Mouse (Mus musculus) forebrain, embryonic 14.5 days (tissue): Measurements from ENCODE around the gene Gm4952. TPM values are rescaled to one million over a fixed set of nuclear protein-coding genes. Genes with fewer than 3 reads are reported as not detected.

Experiments used
- ATAC-seq: fragments of 200-750 bp; cut with Nextera tagmentation; 2 replicates; pipeline ENCODE4 v1.8.0; 2017; ENCODE audit warnings: mild to moderate bottlenecking, moderate library complexity
- DNase-seq: peaks from one replicate; pipeline ENCODE4 v3.0.0-alpha.2; 2015; ENCODE audit warnings: low spot score
- H3K27ac ChIP-seq: fragments of 300-500 bp; sonication (generic); 2 replicates; pipeline ENCODE4 v1.5.1; 2014; ENCODE audit warnings: low read depth, mild to moderate bottlenecking, control low read depth, low read length, moderate library complexity
- H3K27me3 ChIP-seq: fragments of 300-500 bp; sonication (generic); replicated peaks from 2 replicates; pipeline ENCODE4 v1.6.1; 2014; ENCODE audit warnings: low read length, control low read depth, mixed read lengths; ENCODE audit not compliant: control insufficient read depth, insufficient read depth
- H3K36me3 ChIP-seq: fragments of 300-500 bp; sonication (generic); 2 replicates; pipeline ENCODE4 v1.6.1; 2014; ENCODE audit warnings: low read length, control low read depth; ENCODE audit not compliant: control insufficient read depth, insufficient read depth
- H3K4me1 ChIP-seq: fragments of 300-500 bp; sonication (generic); 2 replicates; pipeline ENCODE4 v1.6.1; 2014; ENCODE audit warnings: antibody characterized with exemption, low read length, control low read depth; ENCODE audit not compliant: control insufficient read depth, insufficient read depth
- H3K4me2 ChIP-seq: fragments of 300-500 bp; sonication (generic); 2 replicates; pipeline ENCODE4 v1.6.1; 2014; ENCODE audit warnings: mild to moderate bottlenecking, control low read depth, low read length
- H3K4me3 ChIP-seq: fragments of 300-500 bp; sonication (generic); 2 replicates; pipeline ENCODE4 v1.5.1; 2014; ENCODE audit warnings: low read depth, low read length, control low read depth
- H3K9ac ChIP-seq: fragments of 300-500 bp; sonication (generic); 2 replicates; pipeline ENCODE4 v1.6.1; 2014; ENCODE audit warnings: mild to moderate bottlenecking, low read length, control low read depth, moderate library complexity
- H3K9me3 ChIP-seq: fragments of 300-500 bp; sonication (generic); replicated peaks from 2 replicates; pipeline ENCODE4 v1.6.1; 2016; ENCODE audit warnings: low read length, control low read depth, mixed read lengths; ENCODE audit not compliant: control insufficient read depth
- WGBS: fragments of 180-500 bp; shearing (Covaris S2); extraction: QIAGEN DNeasy Blood & Tissue Kit; methylation state at CpG from one replicate; pipeline ENCODE4 v1.1.7; 2014; 5-methylcytosine and 5-hydroxymethylcytosine counted together
- polyA plus RNA-seq: library from polyadenylated mRNA; unstranded; fragments of >200 nt; fragmentation: Nextera tagmentation; extraction: Ambion mirVana; gene quantifications from 2 replicates; pipeline ENCODE4 v1.2.1, GENCODE M21; 2014

Gm4952 gene
- polyA plus RNA-seq, 1 experiment from 2014 or later, result not detected

- WGBS, result 5% methylated on average over 14 of the region's 14 CpGs
- no peaks in the 10 kb centered on the region for H3K9me3 ChIP-seq
- peak; percentile 100 for ATAC-seq
- 0 out of 2 replicates have a peak, but pooled peaks cover 4% of the 10 kb centered on the region for H3K4me1 ChIP-seq
- peak overlapping the region; percentile 35 for H3K9ac ChIP-seq
- no peak overlapping the region for H3K27ac ChIP-seq
- H3K27me3 ChIP-seq, result no peaks in the 10 kb centered on the region
- peak overlapping the region; percentile 54 for H3K4me2 ChIP-seq
- H3K36me3 ChIP-seq, result no peaks in the 10 kb centered on the region
- DNase-seq, result peak; percentile 94
- H3K4me3 ChIP-seq, result peak overlapping the region; percentile 28
Measured at GRCm38 (mm10) chr19:12573266-12574011, 26.3 kb upstream of the Gm4952 start.

GRCm38 (mm10) chr19:12574012-12574407 lies 25.8 kb upstream of the Gm4952 start:
- H3K4me2 ChIP-seq, result peak overlapping the region; percentile 54

GRCm38 (mm10) chr19:12575107-12575506 lies 24.7 kb upstream of the Gm4952 start:
- ATAC-seq (no peak), DNase-seq (no peak)
- Histone ChIP-seq H3K36me3 (no peaks in the 10 kb centered on the region), H3K9ac (no peak overlapping the region), H3K4me2 (no peak overlapping the region), H3K9me3 (no peaks in the 10 kb centered on the region), H3K27me3 (no peaks in the 10 kb centered on the region), H3K4me1 (0 out of 2 replicates have a peak, but pooled peaks cover 4% of the 10 kb centered on the region), H3K4me3 (no peak overlapping the region), H3K27ac (no peak overlapping the region)
- 90% methylated on average over 7 of the region's 7 CpGs for WGBS

More at GRCm38 (mm10) chr19:12574012-12574407, 25.8 kb upstream of the Gm4952 start:
- Histone ChIP-seq H3K9ac (peak overlapping the region; percentile 35), H3K36me3 (no peaks in the 10 kb centered on the region), H3K27ac (no peak overlapping the region), H3K4me1 (0 out of 2 replicates have a peak, but pooled peaks cover 4% of the 10 kb centered on the region), H3K4me3 (peak overlapping the region; percentile 28), H3K9me3 (no peaks in the 10 kb centered on the region), H3K27me3 (no peaks in the 10 kb centered on the region)
- DNase-seq (no peak), ATAC-seq (no peak)
- 26% methylated on average over 5 of the region's 5 CpGs for WGBS

- H3K9ac ChIP-seq, result no peak overlapping the region
- DNase-seq (no peak), ATAC-seq (no peak)
- no peak overlapping the region for H3K27ac ChIP-seq
- H3K4me3 ChIP-seq, result no peak overlapping the region
- H3K9me3 ChIP-seq, result no peaks in the 10 kb centered on the region
- 88% methylated on average over 2 of the region's 2 CpGs for WGBS
- 0 out of 2 replicates have a peak, but pooled peaks cover 4% of the 10 kb centered on the region for H3K4me1 ChIP-seq
- H3K4me2 ChIP-seq, result no peak overlapping the region
- no peaks in the 10 kb centered on the region for H3K27me3 ChIP-seq
- H3K36me3 ChIP-seq, result no peaks in the 10 kb centered on the region
Measured at GRCm38 (mm10) chr19:12575514-12575913, 24.3 kb upstream of the Gm4952 start.

- H3K9me3 ChIP-seq, result no peaks in the 10 kb centered on the region
- 90% methylated on average over 2 of the region's 2 CpGs for WGBS
- no peaks in the 10 kb centered on the region for H3K27me3 ChIP-seq
- H3K4me3 ChIP-seq, result no peak overlapping the region
- no peaks in the 10 kb centered on the region for H3K36me3 ChIP-seq
- H3K4me2 ChIP-seq, result no peak overlapping the region
- ATAC-seq (no peak), DNase-seq (no peak)
- H3K27ac ChIP-seq, result no peak overlapping the region
- H3K9ac ChIP-seq, result no peak overlapping the region
- H3K4me1 ChIP-seq, result 0 out of 2 replicates have a peak, but pooled peaks cover 4% of the 10 kb centered on the region
Measured at GRCm38 (mm10) chr19:12576639-12577038, 23.1 kb upstream of the Gm4952 start.

DNA sequence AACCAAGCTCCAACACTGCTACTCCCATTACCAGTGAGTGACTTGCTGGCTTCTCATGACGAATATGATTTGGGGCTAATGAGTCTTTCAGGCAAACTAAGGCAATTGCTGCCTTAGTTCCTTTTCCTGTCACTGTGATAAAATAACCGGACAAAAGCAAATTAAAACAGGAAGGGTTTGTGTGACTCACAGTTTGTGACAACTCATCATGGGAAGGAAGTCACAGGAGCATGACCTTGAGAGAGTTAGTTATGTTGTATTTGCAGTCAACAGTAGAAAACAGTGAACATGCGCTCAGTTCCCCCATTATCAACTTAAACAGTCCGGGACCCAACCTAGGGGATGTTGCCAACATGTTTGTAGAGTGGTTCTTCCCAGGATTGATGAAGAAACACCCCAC lies 14.5 kb upstream of the Gm4952 start:
- no peak overlapping the region for H3K9ac ChIP-seq
- no peak overlapping the region for H3K4me2 ChIP-seq
- H3K9me3 ChIP-seq, result no peaks in the 10 kb centered on the region
- H3K27ac ChIP-seq, result no peak overlapping the region
- H3K4me3 ChIP-seq, result no peak overlapping the region
- H3K4me1 ChIP-seq, result no peaks in the 10 kb centered on the region
- H3K27me3 ChIP-seq, result no peaks in the 10 kb centered on the region
- DNase-seq (no peak), ATAC-seq (no peak)
- 89% methylated on average over 4 of the region's 4 CpGs for WGBS
- H3K36me3 ChIP-seq, result no peaks in the 10 kb centered on the region

- no peak overlapping the region for H3K9ac ChIP-seq
- DNase-seq (peak; percentile 81), ATAC-seq (peak; percentile 56; the same call in 1 of the 2 replicates)
- H3K4me3 ChIP-seq, result no peak overlapping the region
- H3K4me2 ChIP-seq, result no peak overlapping the region
- H3K9me3 ChIP-seq, result no peaks in the 10 kb centered on the region
- no peaks in the 10 kb centered on the region for H3K27me3 ChIP-seq
- no peak overlapping the region for H3K27ac ChIP-seq
- 12% methylated on average over 1 of the region's 1 CpGs for WGBS
- H3K36me3 ChIP-seq, result no peaks in the 10 kb centered on the region
- no peaks in the 10 kb centered on the region; the same call in 1 of the 2 replicates for H3K4me1 ChIP-seq
Measured at GRCm38 (mm10) chr19:12591908-12592307, 7.9 kb upstream of the Gm4952 start.

- no peak overlapping the region for H3K9ac ChIP-seq
- peak overlapping the region; percentile 98 for H3K4me2 ChIP-seq
- H3K4me3 ChIP-seq, result peak overlapping the region; percentile 55
- 63% methylated on average over 2 of the region's 2 CpGs for WGBS
- H3K27ac ChIP-seq, result no peak overlapping the region
- no peaks in the 10 kb centered on the region; the same call in 1 of the 2 replicates for H3K4me1 ChIP-seq
- H3K27me3 ChIP-seq, result no peaks in the 10 kb centered on the region
- DNase-seq, result no peak
- H3K9me3 ChIP-seq, result no peaks in the 10 kb centered on the region
- H3K36me3 ChIP-seq, result no peaks in the 10 kb centered on the region
- ATAC-seq, result no peak; the same call in 1 of the 2 replicates
Measured at GRCm38 (mm10) chr19:12595135-12595529, 4.6 kb upstream of the Gm4952 start.
